Mouse (Mus musculus) midbrain, embryonic 12.5 days (tissue): ENCODE data around the gene Pcnx2. TPM values are rescaled to one million over a fixed set of nuclear protein-coding genes. Genes with fewer than 3 reads are reported as not detected.
A peak's percentile ranks its signal among the peaks of the same experiment; 100 is the strongest.

Experiments
- ATAC-seq: fragments of 200-750 bp; cut with Nextera tagmentation; 2 replicates; pipeline ENCODE4 v1.8.0; 2017; ENCODE audit warnings: low read depth, moderate TSS enrichment, moderate library complexity; ENCODE audit not compliant: low FRiP score
- H3K27ac ChIP-seq: fragments of 300-500 bp; sonication (generic); replicated peaks from 2 replicates; pipeline ENCODE4 v1.5.1; 2016; ENCODE audit warnings: mild to moderate bottlenecking
- H3K27me3 ChIP-seq: fragments of 300-500 bp; sonication (generic); 2 replicates; pipeline ENCODE4 v1.6.1; 2016; ENCODE audit warnings: mild to moderate bottlenecking
- H3K36me3 ChIP-seq: fragments of 300-500 bp; sonication (generic); 2 replicates; pipeline ENCODE4 v1.6.1; 2016
- H3K4me1 ChIP-seq: fragments of 300-500 bp; sonication (generic); 2 replicates; pipeline ENCODE4 v1.6.1; 2016
- H3K4me2 ChIP-seq: fragments of 300-500 bp; sonication (generic); replicated peaks from 2 replicates; pipeline ENCODE4 v1.6.1; 2016; ENCODE audit warnings: mild to moderate bottlenecking, moderate library complexity
- H3K4me3 ChIP-seq: fragments of 300-500 bp; sonication (generic); 2 replicates; pipeline ENCODE4 v1.5.1; 2016; ENCODE audit warnings: mild to moderate bottlenecking
- H3K9ac ChIP-seq: fragments of 300-500 bp; sonication (generic); replicated peaks from 2 replicates; pipeline ENCODE4 v1.6.1; 2016; ENCODE audit warnings: mild to moderate bottlenecking, moderate library complexity
- H3K9me3 ChIP-seq: fragments of 300-500 bp; sonication (generic); 2 replicates; pipeline ENCODE4 v1.6.1; 2016; ENCODE audit warnings: mild to moderate bottlenecking
- WGBS: fragments of 180-500 bp; shearing (Covaris S2); methylation state at CpG from one replicate; pipeline ENCODE4 v1.1.7; 2016; 5-methylcytosine and 5-hydroxymethylcytosine counted together
- polyA plus RNA-seq: library from polyadenylated mRNA; unstranded; fragments of >200 nt; fragmentation: Nextera tagmentation; extraction: Ambion mirVana; gene quantifications from 2 replicates; pipeline ENCODE4 v1.2.1, GENCODE M21; 2016

Pcnx2 gene
- polyA plus RNA-seq, 1 experiment from 2014 or later: 1.4 TPM

DNA sequence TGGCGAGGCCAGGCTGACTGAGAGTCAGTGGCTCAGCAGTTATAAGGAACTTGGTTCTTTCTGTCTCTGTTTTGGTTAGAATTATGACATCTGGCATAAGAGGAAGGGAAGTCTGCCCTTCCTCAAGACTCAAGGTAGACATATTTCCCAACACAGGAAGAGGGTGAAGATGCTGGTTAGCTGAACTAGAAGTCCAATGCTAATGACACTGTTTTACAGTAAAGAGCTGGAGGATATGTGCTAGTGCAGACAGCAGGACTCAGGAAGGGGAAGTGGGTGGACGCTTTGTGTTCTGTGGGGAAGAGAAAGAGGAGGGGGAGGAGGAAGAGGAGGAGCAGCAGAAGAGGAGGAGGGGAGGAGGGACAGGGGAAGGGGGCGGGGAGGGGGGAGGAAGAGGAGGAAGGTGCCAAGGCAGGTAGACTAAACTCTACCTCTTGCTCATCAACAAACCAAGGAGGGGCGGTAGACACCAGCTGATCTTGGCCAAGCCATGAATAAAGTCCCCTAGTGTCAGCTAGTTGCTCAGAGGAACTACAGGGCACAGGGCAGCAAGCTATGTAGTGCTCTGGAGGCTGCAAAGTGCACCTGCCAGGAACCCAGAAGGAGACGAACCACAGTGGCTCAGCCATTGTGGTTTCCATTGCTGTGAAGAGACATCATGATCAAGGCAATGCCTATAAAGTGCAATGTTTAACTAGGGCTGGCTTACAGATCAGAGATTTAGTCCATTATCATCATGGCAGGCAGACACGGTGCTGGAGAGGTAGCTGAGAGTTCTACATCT, 172.9 kb downstream of the Pcnx2 start:
- no peak overlapping the region for H3K27ac ChIP-seq
- no peaks in the 10 kb centered on the region for H3K9me3 ChIP-seq
- H3K4me2 ChIP-seq: no peak overlapping the region
- no peak overlapping the region for H3K9ac ChIP-seq
- no peaks in the 10 kb centered on the region for H3K4me1 ChIP-seq
- no peaks in the 10 kb centered on the region; the same call in 1 of the 2 replicates for H3K27me3 ChIP-seq
- WGBS: 75% methylated on average over 6 of the region's 6 CpGs
- no peaks in the 10 kb centered on the region for H3K36me3 ChIP-seq
- H3K4me3 ChIP-seq: no peak overlapping the region
- no peak for ATAC-seq

DNA sequence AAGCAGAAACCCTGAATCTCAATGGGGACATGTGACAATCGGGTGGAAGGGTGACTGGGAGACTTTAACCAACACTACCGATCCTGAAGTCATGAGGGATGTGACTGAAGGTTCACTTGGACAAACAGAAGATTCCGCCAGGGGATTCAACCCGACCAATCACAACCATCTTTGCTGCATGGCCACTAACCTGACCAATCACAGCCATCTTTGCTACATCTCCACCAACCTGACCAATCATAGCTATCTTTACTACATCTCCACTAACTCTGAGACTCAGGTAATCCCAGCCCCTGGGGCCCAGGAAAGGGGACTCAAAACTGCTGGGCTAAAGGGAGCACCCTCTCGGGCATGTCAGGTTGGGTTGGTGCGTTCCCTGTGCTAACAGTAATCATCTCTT, 174.7 kb downstream of the Pcnx2 start:
- Histone ChIP-seq H3K9me3 (no peaks in the 10 kb centered on the region), H3K4me1 (no peaks in the 10 kb centered on the region)
- 95% methylated on average over 6 of the region's 6 CpGs for whole genome bisulfite sequencing

GRCm38 (mm10) chr8:125722675-125723074, 175.4 kb downstream of the Pcnx2 start:
- Histone ChIP-seq H3K4me1 (no peaks in the 10 kb centered on the region), H3K9me3 (no peaks in the 10 kb centered on the region), H3K36me3 (no peaks in the 10 kb centered on the region), H3K4me3 (no peak overlapping the region), H3K4me2 (no peak overlapping the region), H3K9ac (no peak overlapping the region), H3K27ac (no peak overlapping the region), H3K27me3 (no peaks in the 10 kb centered on the region; the same call in 1 of the 2 replicates)
- ATAC-seq: no peak
- WGBS: 90% methylated on average over 7 of the region's 7 CpGs

More for the DNA sequence above, 174.7 kb downstream of the Pcnx2 start:
- Histone ChIP-seq H3K9ac (no peak overlapping the region), H3K4me2 (no peak overlapping the region), H3K36me3 (no peaks in the 10 kb centered on the region), H3K27me3 (no peaks in the 10 kb centered on the region; the same call in 1 of the 2 replicates), H3K27ac (no peak overlapping the region), H3K4me3 (no peak overlapping the region)
- no peak for ATAC-seq

DNA sequence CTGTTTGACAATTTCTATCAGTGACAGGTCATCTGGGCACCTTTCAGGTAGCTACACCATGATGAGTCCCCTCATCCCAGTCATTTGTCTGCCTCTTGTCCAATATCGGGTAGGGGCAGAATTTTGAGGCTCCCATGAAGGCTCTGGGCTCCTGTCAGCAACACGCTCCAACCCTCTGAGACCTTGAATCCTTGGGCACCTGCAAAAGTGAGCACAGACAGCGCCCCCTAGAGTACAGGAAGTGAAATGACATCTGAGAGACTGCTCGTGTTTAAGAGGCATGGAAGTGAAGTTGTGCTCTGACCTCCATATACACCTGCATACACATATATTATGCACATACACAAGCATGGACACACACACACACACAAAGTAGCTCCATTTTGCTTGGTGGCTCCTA, 179.2 kb downstream of the Pcnx2 start:
- H3K9ac ChIP-seq: no peak overlapping the region
- H3K4me2 ChIP-seq: no peak overlapping the region
- ATAC-seq: no peak
- H3K27me3 ChIP-seq: no peaks in the 10 kb centered on the region; the same call in 1 of the 2 replicates
- 65% methylated on average over 4 of the region's 4 CpGs for WGBS
- no peaks in the 10 kb centered on the region for H3K9me3 ChIP-seq
- peaks cover 5% of the 10 kb centered on the region; the same call in 1 of the 2 replicates for H3K4me1 ChIP-seq
- H3K27ac ChIP-seq: no peak overlapping the region
- H3K4me3 ChIP-seq: no peak overlapping the region
- no peaks in the 10 kb centered on the region for H3K36me3 ChIP-seq

- WGBS: 41% methylated on average over 7 of the region's 7 CpGs
- Histone ChIP-seq H3K4me2 (no peak overlapping the region), H3K27me3 (no peaks in the 10 kb centered on the region), H3K36me3 (no peaks in the 10 kb centered on the region), H3K27ac (peak overlapping the region; percentile 20; the same call in 1 of the 2 replicates), H3K9ac (no peak overlapping the region), H3K4me1 (peaks cover 5% of the 10 kb centered on the region; the same call in 1 of the 2 replicates), H3K4me3 (no peak overlapping the region), H3K9me3 (no peaks in the 10 kb centered on the region)
- ATAC-seq: 0 out of 2 replicates have a peak, but pooled peaks have one; percentile 19
These were observed 181.5 kb downstream of the Pcnx2 start for GRCm38 (mm10) chr8:125716613-125717012.

DNA sequence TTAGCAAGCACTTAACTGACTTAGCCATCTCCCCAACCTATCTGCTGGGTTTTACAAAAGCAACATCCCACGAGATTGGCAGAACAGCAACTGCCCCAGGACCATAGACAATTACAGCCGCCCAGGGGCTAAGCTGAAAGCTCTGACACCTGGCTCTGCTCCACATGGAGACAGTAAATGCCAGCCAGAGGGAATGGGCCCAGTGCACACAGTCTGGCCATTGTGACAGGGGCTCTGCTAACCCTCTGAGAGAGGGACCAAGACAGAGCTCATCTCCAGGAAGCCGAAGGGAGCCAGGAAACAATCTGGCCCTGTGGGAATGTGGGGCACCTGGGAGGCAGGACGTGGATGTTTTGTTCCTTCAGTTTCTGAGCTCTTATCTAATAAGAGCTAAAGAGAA, 181.9 kb downstream of the Pcnx2 start:
- Histone ChIP-seq H3K36me3 (no peaks in the 10 kb centered on the region), H3K27me3 (no peaks in the 10 kb centered on the region), H3K4me1 (peaks cover 5% of the 10 kb centered on the region; the same call in 1 of the 2 replicates), H3K9me3 (no peaks in the 10 kb centered on the region), H3K9ac (no peak overlapping the region), H3K4me2 (no peak overlapping the region), H3K27ac (peak overlapping the region; percentile 20; the same call in 1 of the 2 replicates), H3K4me3 (no peak overlapping the region)
- 61% methylated on average over 4 of the region's 4 CpGs for WGBS
- no peak for ATAC-seq

DNA sequence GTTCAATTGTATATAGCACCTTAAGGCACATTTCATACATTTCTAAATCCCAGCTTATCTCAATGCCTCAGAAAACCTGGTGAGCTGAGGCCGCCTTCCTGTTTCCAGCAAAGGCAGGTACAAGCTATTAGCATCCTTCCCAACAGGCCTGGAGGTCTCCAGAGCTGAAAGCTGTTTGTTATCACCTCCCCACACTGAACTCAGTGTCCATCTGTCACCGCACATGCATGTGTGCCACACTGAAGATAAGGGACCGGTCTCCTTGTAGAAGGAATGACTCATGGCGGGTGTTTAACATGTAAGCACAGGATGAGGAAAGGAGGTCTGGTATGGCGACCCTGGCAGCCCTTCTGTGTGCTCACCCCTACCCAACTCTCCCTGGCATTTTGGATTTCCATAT, 186.6 kb downstream of the Pcnx2 start:
- 83% methylated on average over 5 of the region's 5 CpGs for WGBS
- no peak overlapping the region for H3K4me3 ChIP-seq
- H3K9me3 ChIP-seq: no peaks in the 10 kb centered on the region
- no peak overlapping the region for H3K4me2 ChIP-seq
- H3K4me1 ChIP-seq: no peaks in the 10 kb centered on the region
- no peak overlapping the region for H3K9ac ChIP-seq
- no peaks in the 10 kb centered on the region for H3K27me3 ChIP-seq
- no peak overlapping the region for H3K27ac ChIP-seq
- no peak for ATAC-seq
- no peaks in the 10 kb centered on the region for H3K36me3 ChIP-seq

GRCm38 (mm10) chr8:125709171-125709570, 188.9 kb downstream of the Pcnx2 start:
- no peak overlapping the region for H3K9ac ChIP-seq
- no peak overlapping the region for H3K4me3 ChIP-seq
- H3K4me2 ChIP-seq: no peak overlapping the region
- H3K27me3 ChIP-seq: no peaks in the 10 kb centered on the region
- no peaks in the 10 kb centered on the region for H3K4me1 ChIP-seq
- whole genome bisulfite sequencing: 95% methylated on average over 5 of the region's 5 CpGs
- H3K36me3 ChIP-seq: no peaks in the 10 kb centered on the region
- no peak overlapping the region for H3K27ac ChIP-seq
- H3K9me3 ChIP-seq: no peaks in the 10 kb centered on the region
- no peak for ATAC-seq

DNA sequence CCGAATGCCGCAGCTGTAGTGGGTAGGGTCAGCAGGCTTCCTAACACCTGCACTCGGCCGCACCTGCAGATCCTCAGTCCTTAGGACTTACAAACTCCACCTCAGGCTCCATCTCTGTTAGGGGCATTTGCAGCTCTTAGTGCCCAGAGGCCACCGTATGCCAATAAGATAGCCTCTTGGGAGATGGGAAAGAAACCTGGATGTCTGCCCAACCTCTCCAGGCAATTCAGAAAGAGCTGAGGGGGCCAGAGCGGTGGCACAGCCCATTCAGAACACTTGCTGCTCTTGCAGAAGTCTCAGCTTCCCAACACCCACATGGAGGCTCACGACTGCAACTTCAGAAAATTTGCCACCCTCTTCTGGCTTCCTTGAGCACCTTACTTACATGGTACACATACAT, 192.3 kb downstream of the Pcnx2 start:
- no peak overlapping the region for H3K4me2 ChIP-seq
- no peaks in the 10 kb centered on the region for H3K27me3 ChIP-seq
- no peak overlapping the region for H3K27ac ChIP-seq
- no peaks in the 10 kb centered on the region for H3K9me3 ChIP-seq
- no peak overlapping the region for H3K9ac ChIP-seq
- no peaks in the 10 kb centered on the region for H3K36me3 ChIP-seq
- H3K4me3 ChIP-seq: no peak overlapping the region
- H3K4me1 ChIP-seq: 0 out of 2 replicates have a peak, but pooled peaks cover 7% of the 10 kb centered on the region
- WGBS: 91% methylated on average over 7 of the region's 7 CpGs
- ATAC-seq: no peak

GRCm38 (mm10) chr8:125704434-125704833, 193.7 kb downstream of the Pcnx2 start:
- no peaks in the 10 kb centered on the region for H3K36me3 ChIP-seq
- H3K27ac ChIP-seq: no peak overlapping the region
- no peak overlapping the region for H3K4me3 ChIP-seq
- H3K4me1 ChIP-seq: 0 out of 2 replicates have a peak, but pooled peaks cover 7% of the 10 kb centered on the region
- WGBS: 96% methylated on average over 6 of the region's 6 CpGs
- no peak overlapping the region for H3K4me2 ChIP-seq
- no peak for ATAC-seq
- no peak overlapping the region for H3K9ac ChIP-seq
- no peaks in the 10 kb centered on the region for H3K27me3 ChIP-seq
- no peaks in the 10 kb centered on the region for H3K9me3 ChIP-seq

DNA sequence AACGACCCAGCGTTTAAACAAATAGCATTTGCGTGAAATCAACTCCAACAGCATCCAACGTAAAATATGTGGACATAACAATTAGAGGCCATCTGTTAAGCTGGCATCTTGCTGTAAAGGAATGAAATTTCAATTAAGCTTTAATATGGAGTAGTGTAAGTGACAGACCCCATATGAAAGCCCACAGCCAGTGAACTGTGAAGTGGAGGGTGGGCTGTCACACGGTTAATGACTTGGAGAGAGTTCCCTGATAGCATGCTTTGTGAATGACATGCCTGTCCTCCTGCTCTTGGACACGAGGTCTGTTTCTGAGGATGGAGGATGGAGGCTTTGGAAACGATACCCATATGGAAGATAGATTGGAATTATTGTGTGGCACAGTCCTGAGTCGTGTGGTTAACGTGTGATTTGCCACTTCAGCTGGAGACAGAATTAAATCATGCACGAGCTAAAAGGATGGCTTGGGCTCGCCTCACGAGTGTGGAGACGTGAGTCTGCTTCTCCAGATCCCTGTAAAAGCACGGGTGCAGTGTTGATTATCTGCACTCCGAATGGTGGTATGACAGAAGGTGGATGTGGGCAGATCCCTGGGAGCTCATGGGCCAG, 195.1 kb downstream of the Pcnx2 start:
- ATAC-seq: no peak
- no peak overlapping the region for H3K9ac ChIP-seq
- H3K36me3 ChIP-seq: no peaks in the 10 kb centered on the region
- H3K4me3 ChIP-seq: no peak overlapping the region
- WGBS: 76% methylated on average over 15 of the region's 15 CpGs
- H3K27me3 ChIP-seq: no peaks in the 10 kb centered on the region
- H3K4me1 ChIP-seq: 0 out of 2 replicates have a peak, but pooled peaks cover 7% of the 10 kb centered on the region
- H3K27ac ChIP-seq: no peak overlapping the region
- H3K9me3 ChIP-seq: 0 out of 2 replicates have a peak, but pooled peaks cover 5% of the 10 kb centered on the region
- H3K4me2 ChIP-seq: no peak overlapping the region
